Mouse (Mus musculus) small intestine, adult 2 months (tissue): ENCODE data around the gene Klhl20. TPM values are rescaled to one million over a fixed set of nuclear protein-coding genes. Genes with fewer than 3 reads are reported as not detected.

Source experiments
- H3K27ac ChIP-seq: fragments of 200-500 bp; 2 replicates; pipeline ENCODE4 v1.5.1; 2012; ENCODE audit warnings: low read depth, low read length, control low read depth, inconsistent platforms; ENCODE audit not compliant: insufficient read depth
- H3K27me3 ChIP-seq: fragments of 200-500 bp; 2 replicates; pipeline ENCODE4 v1.6.1; 2012; ENCODE audit warnings: mild to moderate bottlenecking, moderate library complexity, low read length, inconsistent platforms; ENCODE audit not compliant: control insufficient read depth, insufficient read depth
- H3K36me3 ChIP-seq: fragments of 200-500 bp; 2 replicates; pipeline ENCODE4 v1.6.1; 2012; ENCODE audit warnings: mild to moderate bottlenecking, low read length, control low read depth, inconsistent platforms; ENCODE audit not compliant: control insufficient read depth, insufficient read depth
- H3K4me1 ChIP-seq: fragments of 200-500 bp; 2 replicates; pipeline ENCODE4 v1.6.1; 2012; ENCODE audit warnings: low read length, inconsistent platforms, mixed read lengths; ENCODE audit not compliant: control insufficient read depth, insufficient read depth, insufficient read length
- H3K4me3 ChIP-seq: fragments of 200-500 bp; 2 replicates; pipeline ENCODE4 v1.5.1; 2012; ENCODE audit warnings: low read depth, mild to moderate bottlenecking, control low read depth, inconsistent platforms, low read length, moderate library complexity
- CTCF ChIP-seq: fragments of 200-500 bp; IDR thresholded peaks from 2 replicates; pipeline ENCODE4 v1.5.1; 2012; ENCODE audit warnings: low read depth, mild to moderate bottlenecking, control low read depth, inconsistent platforms, low read length, moderate library complexity, mixed read lengths; ENCODE audit not compliant: insufficient replicate concordance, insufficient read length; ENCODE audit errors: extremely low read depth
- POLR2A ChIP-seq: fragments of 200-500 bp; IDR thresholded peaks from 2 replicates; pipeline ENCODE4 v1.6.1; 2012; ENCODE audit warnings: low read depth, mild to moderate bottlenecking, control low read depth, inconsistent platforms, low read length, moderate library complexity
- WGBS: fragments of 180-500 bp; shearing (Covaris S2); methylation state at CpG from one replicate; pipeline ENCODE4 v1.1.7; 2018; 5-methylcytosine and 5-hydroxymethylcytosine counted together
- polyA plus RNA-seq: library from polyadenylated mRNA; depleted of rRNA; stranded (reverse); fragments of >200 nt; gene quantifications from 2 replicates; pipeline ENCODE4 v1.2.3, GENCODE M21; 2012

Klhl20 gene
- polyA plus RNA-seq, 1 experiment, result 2.7 TPM

- Histone ChIP-seq H3K4me3 (no peak overlapping the region), H3K27me3 (no peaks in the 10 kb centered on the region), H3K36me3 (peaks cover 3% of the 10 kb centered on the region; the same call in 1 of the 2 replicates), H3K27ac (no peak overlapping the region), H3K4me1 (peaks cover 7% of the 10 kb centered on the region; the same call in 1 of the 2 replicates)
- WGBS, result 55% methylated on average over 10 of the region's 10 CpGs
- TF ChIP-seq POLR2A (no peak), CTCF (no peak)
These were observed 8.5 kb downstream of the Klhl20 start for GRCm38 (mm10) chr1:161122661-161123418.

GRCm38 (mm10) chr1:161114591-161114990 lies 16.7 kb downstream of the Klhl20 start:
- peaks cover under 1% of the 10 kb centered on the region; the same call in 1 of the 2 replicates for H3K36me3 ChIP-seq
- no peaks in the 10 kb centered on the region for H3K4me1 ChIP-seq
- no peak overlapping the region for H3K4me3 ChIP-seq
- no peaks in the 10 kb centered on the region for H3K27me3 ChIP-seq
- H3K27ac ChIP-seq, result no peak overlapping the region
- TF ChIP-seq CTCF (no peak), POLR2A (no peak)

- Histone ChIP-seq H3K27me3 (no peaks in the 10 kb centered on the region), H3K36me3 (peaks cover 18% of the 10 kb centered on the region), H3K27ac (no peak overlapping the region), H3K4me3 (no peak overlapping the region), H3K4me1 (no peaks in the 10 kb centered on the region)
- WGBS, result 92% methylated on average over 8 of the region's 8 CpGs
- TF ChIP-seq POLR2A (no peak), CTCF (no peak)
These were observed 22.1 kb downstream of the Klhl20 start for GRCm38 (mm10) chr1:161109216-161109615.

- no peak overlapping the region for H3K4me3 ChIP-seq
- no peaks in the 10 kb centered on the region for H3K27me3 ChIP-seq
- H3K27ac ChIP-seq, result no peak overlapping the region
- peaks cover 23% of the 10 kb centered on the region for H3K36me3 ChIP-seq
- no peaks in the 10 kb centered on the region for H3K4me1 ChIP-seq
- 65% methylated on average over 1 of the region's 1 CpGs for WGBS
- no peak for TF ChIP-seq CTCF
- TF ChIP-seq POLR2A, result no peak
These were observed 27.5 kb downstream of the Klhl20 start for GRCm38 (mm10) chr1:161103842-161104241.

GRCm38 (mm10) chr1:161099721-161100405 lies 31.4 kb downstream of the Klhl20 start:
- Histone ChIP-seq H3K27ac (no peak overlapping the region), H3K36me3 (peaks cover 29% of the 10 kb centered on the region), H3K4me3 (no peak overlapping the region), H3K4me1 (no peaks in the 10 kb centered on the region), H3K27me3 (no peaks in the 10 kb centered on the region)
- WGBS, result 95% methylated on average over 4 of the region's 4 CpGs
- TF ChIP-seq POLR2A (no peak), CTCF (no peak)

GRCm38 (mm10) chr1:161077243-161077642 lies 54.1 kb downstream of the Klhl20 start:
- TF ChIP-seq POLR2A (no peak), CTCF (no peak)
- WGBS, result 81% methylated on average over 3 of the region's 3 CpGs
- peaks cover 4% of the 10 kb centered on the region; the same call in 1 of the 2 replicates for H3K4me1 ChIP-seq

GRCm38 (mm10) chr1:161076238-161076637 lies 55.1 kb downstream of the Klhl20 start:
- 16% methylated on average over 6 of the region's 6 CpGs for WGBS
- Histone ChIP-seq H3K36me3 (peaks cover 12% of the 10 kb centered on the region), H3K4me3 (peak overlapping the region; percentile 52; the same call in 1 of the 2 replicates), H3K27ac (peak overlapping the region; percentile 83), H3K27me3 (no peaks in the 10 kb centered on the region), H3K4me1 (peaks cover 6% of the 10 kb centered on the region; the same call in 1 of the 2 replicates)
- no peak for TF ChIP-seq CTCF
- TF ChIP-seq POLR2A, result no peak

More at GRCm38 (mm10) chr1:161077243-161077642, 54.1 kb downstream of the Klhl20 start:
- no peak overlapping the region for H3K27ac ChIP-seq
- H3K36me3 ChIP-seq, result peaks cover 14% of the 10 kb centered on the region
- no peak overlapping the region for H3K4me3 ChIP-seq
- no peaks in the 10 kb centered on the region for H3K27me3 ChIP-seq
